ENCODE assay signal across 8 mouse cellular contexts in genomic region chr5:134313451-134314067, GRCm38 (mm10). TPM values are rescaled to one million over a fixed set of nuclear protein-coding genes. Genes with fewer than 3 reads are reported as not detected.
DNase-seq lines count a peak whose midpoint lies in the region; ATAC-seq and TF ChIP-seq lines count a peak whose summit lies in the region.

No protein-coding gene starts in this region.

- H3K36me3 ChIP-seq in CH12.LX (replicated peaks in 1 of 2; ENCODE audit: control insufficient read depth in 1 of 2, insufficient read depth in 1 of 2, low read length in 1 of 2), result peaks cover 6 to 27% of the 10 kb centered on the region in 2 experiments
- peaks cover 27% of the 10 kb centered on the region for H3K36me3 ChIP-seq in forebrain, embryonic 12.5 days (replicated peaks)
- peaks cover 20% of the 10 kb centered on the region for H3K36me3 ChIP-seq in liver, postnatal 0 days (replicated peaks; ENCODE audit: insufficient read depth, low read length)
- H3K36me3 ChIP-seq in neural tube, embryonic 14.5 days (ENCODE audit: control insufficient read depth, insufficient read depth, low read length), result peaks cover 16% of the 10 kb centered on the region

- peak; percentile 68 for TF ChIP-seq POLR2A in CH12.LX (IDR thresholded peaks at IDR 0.05; ENCODE audit: low read depth, low read length)

- DNase-seq in CH12.LX (ENCODE audit: extremely low read depth), result peak; percentile 87
- DNase-seq in c-Kit-positive CD71-positive TER-119-negative erythroid progenitor cells, embryonic 14.5 days (ENCODE audit: low read depth), result peak; percentile 79
- DNase-seq in heart, postnatal 10 days, result peak; percentile 97
- DNase-seq in large intestine, adult 2 months (ENCODE audit: low read depth, low spot score), result peak; percentile 65
- DNase-seq in liver, postnatal 0 days, result peak; percentile 95
- peak; percentile 97 for DNase-seq in testis, postnatal 10 days (ENCODE audit: low spot score)

- in situ Hi-C loops in CH12.LX (cut with MboI; ENCODE audit: low pct_ligation_motif_present, low pct_unique_long_range_greater_than_20kb, low sequenced_read_pairs), result no loop called here

- H3K27me3 ChIP-seq in CH12.LX (replicated peaks), result peaks cover 2% of the 10 kb centered on the region
- H3K27me3 ChIP-seq in forebrain, embryonic 12.5 days, result no peaks in the 10 kb centered on the region
- no peaks in the 10 kb centered on the region for H3K27me3 ChIP-seq in liver, postnatal 0 days (ENCODE audit: insufficient read depth, low read length)
- no peaks in the 10 kb centered on the region for H3K27me3 ChIP-seq in neural tube, embryonic 14.5 days (ENCODE audit: control insufficient read depth, insufficient read depth, low read length)

- H3K4me3 ChIP-seq in CH12.LX (replicated peaks in 1 of 3; ENCODE audit: low read depth in 2 of 3, low read length in 2 of 3, poor library complexity in 1 of 3), result peak overlapping the region; percentile 78 to 81 (median 81)
- H3K4me3 ChIP-seq in forebrain, embryonic 12.5 days (replicated peaks), result peak overlapping the region; percentile 66
- peak overlapping the region; percentile 94 for H3K4me3 ChIP-seq in liver, postnatal 0 days (ENCODE audit: low read depth, low read length)
- H3K4me3 ChIP-seq in neural tube, embryonic 14.5 days (ENCODE audit: low read depth, low read length), result peak overlapping the region; percentile 85

- H3K79me2 ChIP-seq in CH12.LX (replicated peaks; ENCODE audit: control insufficient read depth, extremely low read depth, insufficient read depth, poor library complexity, severe bottlenecking), result peaks cover 39% of the 10 kb centered on the region

- TF ChIP-seq EP300 in CH12.LX (IDR thresholded peaks at IDR 0.05; ENCODE audit: low read length), result no peak
- TF ChIP-seq EP300 in liver, postnatal 0 days (IDR thresholded peaks at IDR 0.05; ENCODE audit: low read depth), result no peak

- H3K9me3 ChIP-seq in CH12.LX (replicated peaks; ENCODE audit: low read length), result no peaks in the 10 kb centered on the region
- no peaks in the 10 kb centered on the region for H3K9me3 ChIP-seq in forebrain, embryonic 12.5 days
- H3K9me3 ChIP-seq in liver, postnatal 0 days (ENCODE audit: low read length), result no peaks in the 10 kb centered on the region
- H3K9me3 ChIP-seq in neural tube, embryonic 14.5 days (ENCODE audit: control insufficient read depth, low read length), result no peaks in the 10 kb centered on the region

- H3K9ac ChIP-seq in CH12.LX (ENCODE audit: insufficient read depth, low read depth), result peak overlapping the region; percentile 77
- peak overlapping the region; percentile 95 for H3K9ac ChIP-seq in forebrain, embryonic 12.5 days
- peak overlapping the region; percentile 95 for H3K9ac ChIP-seq in liver, postnatal 0 days (replicated peaks)
- peak overlapping the region; percentile 99 for H3K9ac ChIP-seq in neural tube, embryonic 14.5 days (replicated peaks; ENCODE audit: low read depth, low read length)

- intact Hi-C loops in heart, postnatal 10 days (cut with DNase I), result no loop called here

- peaks cover 6 to 34% of the 10 kb centered on the region in 2 experiments; a peak in 3 of 4 replicates for H3K4me1 ChIP-seq in CH12.LX (ENCODE audit: control insufficient read depth in 1 of 2, insufficient read depth in 2 of 2)
- H3K4me1 ChIP-seq in forebrain, embryonic 12.5 days, result peaks cover 36% of the 10 kb centered on the region
- H3K4me1 ChIP-seq in liver, postnatal 0 days (ENCODE audit: insufficient read depth), result peaks cover 24% of the 10 kb centered on the region
- H3K4me1 ChIP-seq in neural tube, embryonic 14.5 days (ENCODE audit: control insufficient read depth, insufficient read depth, low read length), result peaks cover 10% of the 10 kb centered on the region

- dilution Hi-C loops in CH12.LX (cut with MboI; ENCODE audit: extremely low pct_ligation_motif_present, extremely low pct_unique_long_range_greater_than_20kb, low sequenced_read_pairs), result no loop called here

- peak overlapping the region; percentile 78; the same call in 1 of the 2 replicates for H3K4me2 ChIP-seq in CH12.LX (ENCODE audit: insufficient read depth, low read depth, poor library complexity, severe bottlenecking)
- peak overlapping the region; percentile 69 for H3K4me2 ChIP-seq in forebrain, embryonic 12.5 days
- H3K4me2 ChIP-seq in liver, postnatal 0 days (ENCODE audit: low read depth, low read length), result peak overlapping the region; percentile 91
- peak overlapping the region; percentile 66 for H3K4me2 ChIP-seq in neural tube, embryonic 14.5 days (ENCODE audit: low read depth, low read length)

- no peak for TF ChIP-seq RAD21 in CH12.LX (IDR thresholded peaks at IDR 0.05; ENCODE audit: low read depth, low read length)

- no peak for TF ChIP-seq CTCF in CH12.LX (conservative IDR thresholded peaks at IDR 0.05 in 1 of 2, IDR thresholded peaks at IDR 0.05 in 1 of 2; ENCODE audit: low read depth in 2 of 2, low read length in 2 of 2)
- no peak for TF ChIP-seq CTCF in liver, postnatal 0 days (IDR thresholded peaks at IDR 0.05; ENCODE audit: low read depth)

- H3K27ac ChIP-seq in CH12.LX (ENCODE audit: insufficient read depth, low read depth), result peak overlapping the region; percentile 72
- H3K27ac ChIP-seq in forebrain, embryonic 12.5 days, result peak overlapping the region; percentile 100
- peak overlapping the region; percentile 100 for H3K27ac ChIP-seq in liver, postnatal 0 days (ENCODE audit: low read depth)
- H3K27ac ChIP-seq in neural tube, embryonic 14.5 days (ENCODE audit: low read depth, low read length), result peak overlapping the region; percentile 100

- peak; percentile 82 for ATAC-seq in forebrain, embryonic 12.5 days (ENCODE audit: low FRiP score)
- ATAC-seq in liver, postnatal 0 days, result peak; percentile 84
- peak; percentile 79 for ATAC-seq in neural tube, embryonic 14.5 days (ENCODE audit: low read depth)

- WGBS in forebrain, embryonic 12.5 days, result under 1% methylated on average over 64 of the region's 68 CpGs
- WGBS in large intestine, adult 2 months, result 1% methylated on average over 60 of the region's 68 CpGs
- 1% methylated on average over 68 of the region's 68 CpGs for WGBS in liver, postnatal 0 days (ENCODE audit: insufficient replicate concordance)
- 1% methylated on average over 65 of the region's 68 CpGs for WGBS in neural tube, embryonic 14.5 days

TF ChIP-seq in CH12.LX, 34 proteins besides CTCF, POLR2A, EP300 and RAD21 (continues in another document):
- TF ChIP-seq JUND (conservative IDR thresholded peaks at IDR 0.05; ENCODE audit: low read depth, low read length) (no peak), MEF2A (IDR thresholded peaks at IDR 0.05; ENCODE audit: borderline replicate concordance, low read depth, low read length) (peak; percentile 15; the same call in 1 of the 2 replicates), MXI1 (IDR thresholded peaks at IDR 0.05; ENCODE audit: low read depth, low read length) (0 out of 2 replicates have a peak, but pooled peaks have one; percentile 8), RCOR1 (conservative IDR thresholded peaks at IDR 0.05; ENCODE audit: low read depth, low read length) (0 out of 2 replicates have a peak, but pooled peaks have one; percentile 15), MAZ (IDR thresholded peaks at IDR 0.05; ENCODE audit: low read depth, low read length) (peak; percentile 83; the same call in 1 of the 2 replicates), BHLHE40 (IDR thresholded peaks at IDR 0.05; ENCODE audit: low read depth, low read length) (peak; percentile 47), JUN (IDR thresholded peaks at IDR 0.05; ENCODE audit: insufficient read depth, low read depth, low read length) (no peak), TCF12 (IDR thresholded peaks at IDR 0.05; ENCODE audit: low read depth, low read length) (peak; percentile 68), IRF4 (IDR thresholded peaks at IDR 0.05; ENCODE audit: low read depth, low read length) (peak; percentile 33; the same call in 1 of the 2 replicates), MAFK (IDR thresholded peaks at IDR 0.05; ENCODE audit: insufficient replicate concordance, low read length) (no peak), PAX5 (IDR thresholded peaks at IDR 0.05; ENCODE audit: low read length) (no peak), POLR2AphosphoS2 (IDR thresholded peaks at IDR 0.05; ENCODE audit: low read depth, low read length) (peak; percentile 56; the same call in 1 of the 2 replicates), ETS1 (conservative IDR thresholded peaks at IDR 0.05; ENCODE audit: low read depth, low read length) (no peak), ELF1 (IDR thresholded peaks at IDR 0.05; ENCODE audit: low read depth, low read length) (0 out of 2 replicates have a peak, but pooled peaks have one; percentile 7), ZMIZ1 (IDR thresholded peaks at IDR 0.05; ENCODE audit: low read depth, low read length) (peak; percentile 9; the same call in 1 of the 2 replicates), KAT2A (IDR thresholded peaks at IDR 0.05; ENCODE audit: insufficient replicate concordance, low read length) (no peak), CHD1 (IDR thresholded peaks at IDR 0.05; ENCODE audit: low read depth, low read length) (no peak), HCFC1 (IDR thresholded peaks at IDR 0.05; ENCODE audit: low read depth, low read length) (peak; percentile 13; the same call in 1 of the 2 replicates), SIN3A (IDR thresholded peaks at IDR 0.05; ENCODE audit: low read length) (no peak; the same call in none of the 2 replicates), TBP (conservative IDR thresholded peaks at IDR 0.05; ENCODE audit: low read depth, low read length) (no peak), MYC (IDR thresholded peaks at IDR 0.05; ENCODE audit: low read depth, low read length) (no peak), USF1 (IDR thresholded peaks at IDR 0.05; ENCODE audit: low read depth, low read length) (no peak), MAX (IDR thresholded peaks at IDR 0.05; ENCODE audit: low read length) (no peak), CHD2 (IDR thresholded peaks at IDR 0.05; ENCODE audit: low read length) (peak; percentile 73), ZKSCAN1 (IDR thresholded peaks at IDR 0.05; ENCODE audit: borderline replicate concordance, low read depth, low read length) (no peak), E2F4 (IDR thresholded peaks at IDR 0.05; ENCODE audit: insufficient replicate concordance, low read depth, low read length) (no peak), GABPA (IDR thresholded peaks at IDR 0.05; ENCODE audit: insufficient replicate concordance, low read depth, low read length) (no peak), USF2 (conservative IDR thresholded peaks at IDR 0.05; ENCODE audit: low read depth, low read length) (no peak)

RNA-seq across cellular contexts. Expression of gene Gtf2i, which starts 1.0 kb away (rescaled TPM):
- total RNA-seq in CH12.LX (2012; rRNA removed), result 36.2 and 42.2 TPM in 2 replicates
- total RNA-seq in CH12.LX (2014; rRNA removed), result 24.5 and 28.4 TPM in 2 replicates
- polyA plus RNA-seq in CH12.LX (2012; ENCODE audit: insufficient read length, low read depth), result 58.9 and 60.9 TPM in 2 replicates
- 245 and 247 TPM in 2 replicates for polyA plus RNA-seq in forebrain, embryonic 12.5 days (2016; fragmentation: Nextera tagmentation; extraction: Ambion mirVana)
- 100 to 1,000 TPM; 195 to 218 TPM for total RNA-seq in heart, postnatal 10 days (2021)
- 29.3 and 30.0 TPM in 2 replicates for polyA plus RNA-seq in large intestine, adult 2 months (2012; rRNA removed)
- 29.8 and 34.7 TPM in 2 replicates for polyA plus RNA-seq in liver, postnatal 0 days (2015; fragmentation: Nextera tagmentation; extraction: Ambion mirVana)
- polyA plus RNA-seq in neural tube, embryonic 14.5 days (2014; fragmentation: Nextera tagmentation; extraction: Ambion mirVana), result 111 and 141 TPM in 2 replicates

Comparison
In these comparisons a context has a peak if more than half of its experiments do, and no peak if none do; other contexts are left out.
1. Peak in every context shown above with its lines: DNase-seq, ATAC-seq, H3K4me3 ChIP-seq and H3K27ac ChIP-seq.